Mouse (Mus musculus): ENCODE measurements around the gene Fam114a1.

The Fam114a1 gene

GRCm38 (mm10) chr5:65005251-65005650 is 35.4 kb downstream of the Fam114a1 start:
- DNase-seq (ENCODE audit: low spot score in 2 of 2): no peak

DNA sequence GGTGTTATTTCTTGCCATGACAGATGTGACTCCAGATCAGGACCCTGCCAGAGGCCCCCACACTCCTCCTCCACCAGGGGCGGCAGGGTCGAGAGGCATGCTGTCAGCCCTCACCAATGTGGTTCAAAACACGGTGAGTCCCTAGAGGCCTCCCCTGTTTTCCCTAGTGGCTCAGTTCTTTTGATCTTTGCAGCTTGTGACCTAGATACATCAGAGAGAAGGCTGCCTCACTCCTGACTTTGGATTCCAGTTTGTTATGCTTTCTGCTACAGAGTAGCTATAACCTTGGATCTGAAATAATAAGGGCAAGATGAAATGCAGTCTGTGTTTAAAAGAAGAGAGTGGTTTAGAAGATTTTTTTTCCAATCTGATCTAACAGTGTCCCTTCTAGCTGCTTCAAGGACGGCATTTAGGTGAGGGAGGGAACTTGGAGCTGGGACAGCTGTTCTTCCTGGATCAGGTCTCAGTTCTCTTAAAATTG is 36.2 kb downstream of the Fam114a1 start:
- DNase-seq (ENCODE audit: low spot score in 2 of 2): no peak

DNA sequence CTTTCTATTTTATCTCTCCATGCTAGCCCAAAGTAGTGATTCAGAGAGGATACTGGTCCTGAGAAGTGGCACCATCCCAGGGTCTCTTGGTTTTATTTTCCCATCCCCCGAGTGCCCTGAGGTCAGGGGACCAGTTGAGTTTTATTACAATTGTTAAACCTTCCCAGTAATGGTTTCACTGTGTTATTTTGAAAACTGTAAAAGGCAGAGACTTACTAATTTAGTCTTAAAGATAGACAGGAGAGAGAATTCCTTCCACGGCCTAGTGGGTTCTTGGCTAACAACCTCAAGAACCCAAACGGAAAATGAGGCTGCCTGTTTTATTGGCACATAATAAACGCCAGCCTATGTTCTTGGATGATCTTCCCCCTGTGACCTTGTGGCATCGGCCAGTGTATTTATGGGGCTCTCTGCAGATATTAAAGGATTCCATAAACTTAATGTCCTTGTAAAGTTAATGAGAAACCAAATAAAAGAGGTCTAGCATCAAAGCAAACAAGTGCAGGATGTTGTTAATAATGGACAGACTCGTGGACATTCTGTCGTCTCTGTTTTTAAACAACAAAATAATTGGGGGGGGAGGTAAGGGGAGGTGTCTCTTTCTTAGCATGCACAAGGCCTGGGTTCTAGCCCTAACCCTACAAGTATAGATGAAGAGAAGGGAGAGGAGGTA is 42.2 kb downstream of the Fam114a1 start:
- DNase-seq (ENCODE audit: low spot score in 2 of 2): no peak

- DNase-seq (ENCODE audit: low spot score in 2 of 2): no peak
These were observed 45.6 kb downstream of the Fam114a1 start for GRCm38 (mm10) chr5:65015508-65015907.

DNA sequence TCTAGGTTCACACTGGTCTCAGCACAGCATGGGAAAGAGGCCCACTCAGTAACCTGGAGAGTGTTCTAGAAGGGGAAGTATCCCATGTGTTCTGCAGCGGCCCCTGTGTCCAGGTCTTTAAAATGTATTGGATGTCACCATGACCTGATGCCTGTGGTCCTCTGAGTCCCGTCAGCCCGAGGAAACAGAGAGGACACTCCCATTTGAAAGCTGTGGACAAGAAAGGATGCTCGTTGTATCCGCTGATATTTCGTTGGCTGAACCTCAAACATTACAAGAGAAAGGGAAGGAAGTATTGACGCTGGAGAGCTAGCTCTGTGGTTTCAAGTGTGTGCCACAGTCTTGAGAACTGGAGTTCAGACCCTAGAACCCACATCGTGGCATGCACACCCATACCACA is 49.2 kb downstream of the Fam114a1 start:
- DNase-seq (ENCODE audit: low spot score in 2 of 2): no peak

GRCm38 (mm10) chr5:65019823-65020222 is 50.0 kb downstream of the Fam114a1 start:
- no peak for DNase-seq (ENCODE audit: low spot score in 2 of 2)

- no peak for DNase-seq (ENCODE audit: low spot score in 2 of 2)
These were observed 52.1 kb downstream of the Fam114a1 start for GRCm38 (mm10) chr5:65022006-65022405.

DNA sequence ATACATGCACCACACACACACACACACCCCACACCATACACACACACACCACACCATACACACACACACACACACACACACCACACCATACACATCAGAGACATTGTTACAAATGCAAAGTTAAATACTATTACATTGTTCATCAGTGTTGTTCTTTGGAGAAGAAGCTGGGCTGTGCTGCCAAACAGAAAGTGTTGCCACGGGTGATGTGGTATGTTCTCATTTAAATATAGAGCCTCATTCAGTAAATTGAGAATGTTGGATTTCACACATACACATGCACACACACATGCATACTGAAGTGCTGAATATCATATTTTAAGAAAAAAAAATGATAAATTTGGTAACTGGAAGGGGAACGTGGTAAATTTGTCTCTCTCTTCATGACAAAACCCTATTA is 54.8 kb downstream of the Fam114a1 start:
- DNase-seq (ENCODE audit: low spot score in 2 of 2): no peak

DNA sequence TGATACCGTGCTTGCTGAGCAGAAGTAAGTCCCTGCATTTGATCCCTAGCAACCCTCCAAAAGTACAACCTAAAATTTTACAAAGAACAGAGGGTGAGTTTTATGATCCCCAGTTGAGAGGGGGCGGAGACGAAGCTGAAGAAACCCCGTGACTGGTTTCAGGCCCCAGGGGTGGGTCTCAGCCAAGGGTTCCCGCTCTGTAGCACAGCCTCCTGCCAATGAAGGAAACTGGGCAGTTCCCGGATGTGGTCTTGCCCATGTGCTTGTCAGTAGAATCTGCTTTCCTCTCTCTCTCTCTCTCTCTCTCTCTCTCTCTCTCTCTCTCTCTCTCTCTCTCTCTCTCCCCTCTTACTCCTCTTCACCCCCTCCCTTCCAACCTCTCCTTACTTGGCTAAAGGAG is 56.0 kb downstream of the Fam114a1 start:
- peak in 1 of 2 experiments; percentile 37 for DNase-seq (ENCODE audit: low spot score in 2 of 2)

GRCm38 (mm10) chr5:65026776-65027175 is 56.9 kb downstream of the Fam114a1 start:
- no peak for DNase-seq (ENCODE audit: low spot score in 2 of 2)

DNA sequence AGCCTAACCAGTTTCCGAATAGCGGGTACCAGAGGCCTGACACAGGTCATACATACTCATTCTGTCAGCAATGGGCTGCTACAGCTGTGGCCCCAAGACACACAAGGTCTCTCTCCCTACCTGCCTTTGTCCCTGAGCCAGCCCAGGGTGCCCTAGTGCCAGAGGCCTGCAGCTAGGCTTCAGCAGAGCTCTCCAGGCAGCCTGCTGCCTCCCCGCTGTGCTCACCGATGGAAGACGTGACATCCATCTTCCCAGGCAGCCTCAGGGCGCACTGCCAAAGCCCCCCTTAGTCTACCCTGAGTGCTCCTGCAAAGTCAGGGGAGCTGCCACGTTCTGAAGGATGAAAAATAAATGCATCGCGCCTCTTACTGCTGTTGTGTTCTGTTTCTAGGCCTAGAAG is 58.1 kb downstream of the Fam114a1 start:
- no peak for DNase-seq (ENCODE audit: low spot score in 2 of 2)

- DNase-seq (ENCODE audit: low spot score in 2 of 2): no peak
These were observed 66.7 kb downstream of the Fam114a1 start for GRCm38 (mm10) chr5:65036597-65036996.

DNA sequence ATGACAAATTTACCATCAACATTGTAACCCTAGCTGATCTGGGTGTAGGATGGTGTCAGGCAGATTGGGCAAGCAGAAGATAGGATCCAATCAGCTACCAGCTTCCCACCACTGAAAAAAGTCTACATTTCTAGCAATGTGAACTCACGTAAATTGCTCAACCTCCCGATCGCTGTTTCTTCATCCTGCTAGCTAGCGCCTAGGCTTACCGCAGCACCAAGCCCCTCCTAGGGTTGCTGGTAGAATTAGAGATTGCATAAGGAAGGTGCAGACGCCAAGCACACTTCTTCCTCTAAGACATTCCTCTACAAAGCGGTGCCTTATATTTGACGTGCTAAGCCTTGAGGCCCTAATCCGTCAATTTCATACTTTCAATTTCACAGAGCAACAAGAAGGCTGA is 68.4 kb downstream of the Fam114a1 start:
- DNase-seq (ENCODE audit: low spot score in 2 of 2): no peak

GRCm38 (mm10) chr5:65038811-65039571 is 69.1 kb downstream of the Fam114a1 start:
- no peak for DNase-seq (ENCODE audit: low spot score in 2 of 2)

DNA sequence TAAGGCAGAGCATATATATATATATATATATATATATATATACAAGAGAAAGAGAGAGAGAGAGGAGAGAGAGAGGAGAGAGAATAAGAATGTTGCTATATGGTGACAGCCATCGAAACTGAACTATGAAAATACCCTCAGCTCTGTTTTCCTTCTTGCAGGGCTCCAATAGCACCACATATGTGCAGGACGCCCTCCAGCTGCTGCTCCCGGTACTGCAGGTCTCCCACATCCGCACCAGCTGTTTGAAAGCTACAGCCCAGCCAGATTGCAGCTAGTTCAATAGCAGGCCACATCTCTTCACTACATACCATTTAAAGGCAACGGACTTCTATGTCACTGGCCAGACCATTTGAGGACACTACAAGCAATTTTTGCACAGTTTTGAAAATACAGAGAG is 70.6 kb downstream of the Fam114a1 start:
- DNase-seq (ENCODE audit: low spot score in 2 of 2): peak in 1 of 2 experiments; percentile 25

- no peak for DNase-seq (ENCODE audit: low spot score in 2 of 2)
These were observed 73.6 kb downstream of the Fam114a1 start for GRCm38 (mm10) chr5:65043407-65043895.

DNA sequence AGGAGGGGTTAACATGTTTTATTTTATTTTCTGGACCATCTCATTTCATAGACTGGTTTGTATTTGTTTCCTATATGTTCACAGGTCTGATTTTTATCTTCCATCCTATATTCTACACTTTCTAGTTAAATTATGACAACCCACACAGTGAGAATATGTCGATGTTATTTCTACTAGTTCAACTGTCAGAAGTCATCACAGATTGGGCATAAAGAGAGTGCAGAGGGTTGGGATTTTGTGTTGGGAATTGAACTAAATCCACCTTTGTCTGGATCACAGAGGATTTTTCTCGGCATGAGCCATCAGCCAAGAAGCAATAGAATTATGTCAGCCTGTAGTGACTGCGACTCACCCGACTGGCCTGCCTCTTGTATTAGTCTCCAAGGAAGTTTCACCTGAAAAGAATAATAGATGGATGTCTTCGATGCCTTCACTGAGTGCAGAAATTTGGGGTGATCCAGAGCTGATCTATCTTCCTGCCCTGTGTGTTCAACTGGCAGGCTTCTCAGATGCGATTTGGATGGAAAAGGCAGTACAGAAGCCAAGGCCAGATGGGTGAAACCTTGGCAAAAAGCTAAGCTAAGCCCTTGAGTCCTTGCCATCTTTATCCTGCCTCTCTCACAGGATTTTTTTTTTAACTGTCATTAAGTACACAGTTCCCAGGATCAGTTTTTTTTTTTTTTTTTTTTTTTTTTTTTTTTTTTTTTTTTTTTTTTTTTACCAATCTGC is 75.9 kb downstream of the Fam114a1 start:
- no peak for DNase-seq (ENCODE audit: low spot score in 2 of 2)

GRCm38 (mm10) chr5:65046442-65047284 is 76.8 kb downstream of the Fam114a1 start:
- no peak for DNase-seq (ENCODE audit: low spot score in 2 of 2)

DNA sequence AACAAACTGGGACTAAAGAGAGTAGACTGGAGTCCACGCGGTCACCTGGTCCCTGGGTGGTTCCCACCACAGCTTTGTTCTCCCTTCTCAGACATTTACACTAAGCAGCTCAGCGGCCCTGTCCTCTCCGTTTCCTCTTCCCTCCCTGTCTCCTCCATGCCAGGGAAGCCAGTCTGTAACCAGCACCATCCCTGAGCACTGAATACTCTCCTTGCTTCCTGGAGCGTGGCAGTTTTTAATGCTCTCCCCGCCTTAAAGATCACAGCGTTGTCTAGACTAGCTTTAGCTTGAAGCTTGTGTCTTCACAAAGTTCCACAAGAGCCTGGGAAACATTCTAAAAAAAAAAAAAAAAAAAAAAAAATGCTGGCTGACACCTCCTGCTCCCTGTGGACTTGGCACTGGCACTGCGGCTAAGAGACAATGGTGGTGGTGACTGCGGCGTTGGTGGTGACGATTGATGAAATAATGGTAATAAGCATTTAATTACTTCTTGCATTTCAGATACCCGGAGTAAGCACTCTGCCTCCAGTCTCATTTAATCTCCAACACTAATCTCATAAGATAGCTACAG is 77.5 kb downstream of the Fam114a1 start:
- DNase-seq (ENCODE audit: low spot score in 2 of 2): no peak

- DNase-seq (ENCODE audit: low spot score in 2 of 2): no peak
These were observed 80.0 kb downstream of the Fam114a1 start for GRCm38 (mm10) chr5:65049880-65050279.

GRCm38 (mm10) chr5:65051513-65051912 is 81.6 kb downstream of the Fam114a1 start:
- no peak for DNase-seq (ENCODE audit: low spot score in 2 of 2)
